Mouse (Mus musculus): Measurements from ENCODE around the gene Pakap. TPM values are rescaled to one million over a fixed set of nuclear protein-coding genes. Genes with fewer than 3 reads are reported as not detected.

Gene Pakap
- total RNA-seq, 4 experiments from 2014 or later: 2.5 to 5.5 (median 3.9) TPM

DNA sequence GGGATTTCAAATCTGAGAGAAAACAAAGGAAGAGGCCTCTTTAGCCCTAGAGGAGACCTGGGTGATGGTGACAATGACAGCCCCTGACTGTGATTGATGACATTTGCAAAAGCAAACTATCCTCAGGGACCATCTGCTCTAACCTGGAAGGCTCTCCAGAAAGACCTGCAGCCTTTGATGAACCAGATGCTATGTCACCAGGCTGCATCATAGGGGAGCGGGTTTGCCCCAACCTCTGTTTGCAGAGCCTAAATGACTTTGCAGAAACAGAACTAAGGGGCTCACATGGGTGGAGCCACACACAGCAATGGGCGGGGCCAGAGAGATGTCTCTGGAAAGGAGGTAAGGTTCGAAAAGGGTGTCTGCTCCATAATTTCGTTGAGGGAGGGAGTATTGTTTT is 265.1 kb downstream of the Pakap start:
- DNase-seq (ENCODE audit: low spot score in 2 of 2): no peak

DNA sequence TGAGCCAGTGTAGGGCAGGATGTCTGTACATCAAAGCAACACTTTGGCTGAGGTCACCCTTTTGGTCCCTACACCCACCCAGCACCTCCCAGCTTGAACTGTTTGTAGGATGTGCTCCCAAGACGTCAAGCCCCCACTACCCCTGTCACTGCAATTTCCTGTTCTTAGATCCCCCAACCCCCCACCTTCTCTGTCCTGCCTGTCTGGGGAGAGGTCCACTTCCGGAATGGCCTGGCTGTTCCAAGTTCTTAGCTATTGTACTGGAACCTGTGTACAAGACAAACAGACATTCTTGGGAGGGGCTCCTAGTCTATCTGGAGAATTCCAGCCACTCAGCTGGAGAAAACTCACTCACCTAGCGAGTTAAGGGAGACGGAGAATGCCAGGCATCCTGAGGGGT is 266.2 kb downstream of the Pakap start:
- no peak for DNase-seq (ENCODE audit: low spot score in 2 of 2)

DNA sequence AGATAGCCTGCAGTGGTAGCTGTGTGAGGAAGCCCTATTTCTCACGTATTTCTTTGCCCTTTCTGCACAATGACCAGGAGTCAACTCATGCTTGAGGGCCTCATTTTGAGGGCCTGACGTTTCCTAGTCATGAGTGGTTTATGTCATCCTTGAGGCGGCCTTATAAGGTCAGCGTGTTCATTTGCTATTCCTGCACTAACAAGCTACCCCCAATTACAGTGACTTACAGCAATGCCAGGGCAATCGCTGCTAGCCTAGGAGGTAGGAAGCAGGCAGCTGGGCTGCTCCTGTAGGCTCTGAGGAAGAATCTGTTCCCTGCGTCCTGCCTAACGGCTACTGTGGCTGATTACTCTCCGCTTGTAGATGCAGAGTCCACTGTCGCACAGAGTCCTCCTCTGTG is 269.1 kb downstream of the Pakap start:
- no peak for DNase-seq (ENCODE audit: low spot score in 2 of 2)

DNA sequence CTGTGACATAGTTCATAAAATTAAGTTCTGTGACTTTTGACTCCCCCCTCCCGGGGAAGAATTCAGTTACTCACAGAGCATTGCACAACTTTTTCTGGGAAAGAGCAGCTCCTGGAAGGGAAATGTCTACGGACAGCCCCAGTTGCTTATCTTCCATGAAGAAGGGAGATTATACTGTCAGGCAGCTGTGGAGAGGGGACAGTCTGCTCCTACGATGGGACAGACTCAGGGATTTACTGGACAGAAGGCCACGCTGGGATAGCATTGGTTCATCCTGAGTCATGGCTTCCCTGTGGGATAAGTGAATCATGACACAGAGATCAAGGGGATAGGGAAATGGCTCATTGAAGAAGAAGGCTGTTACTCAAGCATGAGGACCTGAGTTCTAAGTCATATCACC is 271.4 kb downstream of the Pakap start:
- no peak for DNase-seq (ENCODE audit: low spot score in 2 of 2)

DNA sequence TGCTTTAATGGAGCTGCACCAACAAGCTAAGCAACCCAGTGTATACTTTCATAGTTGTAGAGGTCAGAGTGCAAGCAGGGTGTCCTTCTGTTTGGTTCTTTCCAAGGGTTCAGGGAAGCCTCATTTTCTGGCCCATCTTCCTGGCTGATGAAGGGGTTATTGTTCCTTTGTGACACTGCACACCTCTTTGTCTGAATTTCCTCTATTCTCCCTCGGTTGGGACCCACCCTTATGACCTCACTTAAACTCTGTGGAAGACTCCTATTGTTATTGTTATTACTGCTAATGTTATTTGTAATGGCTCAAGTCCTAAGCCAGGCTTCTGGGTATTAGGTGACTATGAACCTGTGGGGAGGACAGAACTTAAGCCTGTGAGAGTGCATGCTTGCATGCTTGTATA is 273.9 kb downstream of the Pakap start:
- DNase-seq (ENCODE audit: low spot score in 2 of 2): no peak

DNA sequence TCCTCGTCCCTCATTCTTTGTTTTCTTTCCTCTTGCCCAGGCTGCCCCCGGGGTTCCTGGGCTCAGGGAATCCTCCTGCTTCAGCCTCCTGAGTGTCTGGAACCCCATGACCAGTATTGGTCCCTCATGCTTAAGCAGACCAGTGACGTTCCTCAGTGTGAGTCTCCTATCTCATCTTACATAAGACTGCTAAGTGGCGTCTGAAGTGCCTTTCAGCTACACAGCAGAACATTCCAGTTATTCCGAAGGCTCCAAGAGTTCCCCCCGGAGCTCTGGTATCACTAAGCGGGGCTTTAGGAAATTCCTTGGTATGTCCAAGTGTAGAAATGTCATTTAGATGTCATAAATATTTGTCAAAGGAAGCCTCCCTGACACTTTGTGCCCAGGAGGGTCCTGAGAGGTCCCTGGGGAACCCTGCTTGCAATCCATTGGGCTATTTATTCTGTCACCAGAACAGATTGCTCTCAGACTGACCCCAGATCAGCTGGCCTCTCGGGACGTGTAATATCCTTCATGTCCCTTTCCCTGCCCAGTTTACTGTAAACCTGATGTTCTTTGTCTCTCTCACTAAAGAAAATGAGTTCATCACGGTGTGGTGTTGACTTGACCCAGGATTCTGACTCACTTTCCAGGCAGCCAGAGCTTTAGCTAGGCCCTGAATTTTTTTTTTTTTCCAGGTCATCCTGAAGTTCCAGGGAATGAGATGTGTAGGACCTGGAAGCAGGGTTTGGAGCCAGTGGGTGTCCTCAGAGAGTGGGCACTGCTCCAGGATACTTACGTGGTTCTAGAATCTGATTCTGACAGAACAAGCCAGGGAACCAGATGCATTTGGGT is 274.7 kb downstream of the Pakap start:
- no peak for DNase-seq (ENCODE audit: low spot score in 2 of 2)

DNA sequence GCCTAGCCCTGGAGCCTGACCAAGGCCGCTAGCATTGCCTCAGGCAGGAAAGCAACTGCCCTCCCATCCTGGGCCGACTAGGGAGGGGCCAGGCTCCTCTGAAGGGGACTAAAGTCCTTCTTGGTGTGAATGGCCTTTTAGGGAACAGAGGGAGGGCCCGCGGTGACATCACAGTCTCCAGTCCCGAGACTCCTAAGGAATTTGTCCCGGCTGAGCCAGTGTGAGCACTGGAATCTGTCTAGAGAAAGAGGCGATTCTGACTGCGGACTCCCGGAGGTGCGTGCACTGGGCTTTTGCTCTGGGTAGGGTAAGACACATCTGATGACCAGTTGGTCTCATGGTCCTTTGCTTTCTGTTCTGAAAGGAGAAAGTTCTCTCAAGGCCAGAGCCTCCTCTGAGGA is 277.1 kb downstream of the Pakap start:
- peak; percentile 71 to 75 for DNase-seq (ENCODE audit: low spot score in 2 of 2)

DNA sequence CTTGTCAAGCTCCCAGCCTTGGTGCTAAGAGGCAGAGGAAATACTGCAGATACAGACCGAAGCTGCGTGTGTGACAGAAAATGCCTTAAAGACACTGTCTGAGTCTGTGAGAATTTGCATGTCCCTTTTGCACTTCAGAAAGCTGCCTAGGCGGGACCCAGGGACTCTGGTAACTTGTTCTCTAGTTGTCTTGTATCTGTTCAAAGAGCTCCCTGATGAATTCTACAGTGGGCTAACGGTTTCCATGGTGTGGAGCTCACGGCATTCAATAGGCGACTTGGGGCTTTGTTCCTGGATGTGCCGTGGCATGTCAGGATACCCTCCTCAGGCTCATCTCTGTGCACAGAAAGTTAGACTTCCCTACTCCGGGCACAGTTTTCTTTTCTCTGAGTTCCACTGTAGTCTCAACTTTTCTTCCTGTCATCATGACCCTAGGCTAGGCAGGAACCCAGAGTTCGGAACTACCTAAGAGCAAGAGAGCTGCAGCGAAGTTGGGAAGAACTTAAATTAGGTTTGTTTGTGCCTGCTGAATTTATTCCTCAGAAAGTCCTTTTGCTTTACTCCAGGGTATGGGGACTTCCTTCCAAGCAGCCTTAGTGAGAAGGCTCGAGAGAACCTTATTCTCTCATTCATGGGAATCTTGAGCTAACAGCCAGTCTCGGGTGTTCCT is 277.7 kb downstream of the Pakap start:
- no peak for DNase-seq (ENCODE audit: low spot score in 2 of 2)

DNA sequence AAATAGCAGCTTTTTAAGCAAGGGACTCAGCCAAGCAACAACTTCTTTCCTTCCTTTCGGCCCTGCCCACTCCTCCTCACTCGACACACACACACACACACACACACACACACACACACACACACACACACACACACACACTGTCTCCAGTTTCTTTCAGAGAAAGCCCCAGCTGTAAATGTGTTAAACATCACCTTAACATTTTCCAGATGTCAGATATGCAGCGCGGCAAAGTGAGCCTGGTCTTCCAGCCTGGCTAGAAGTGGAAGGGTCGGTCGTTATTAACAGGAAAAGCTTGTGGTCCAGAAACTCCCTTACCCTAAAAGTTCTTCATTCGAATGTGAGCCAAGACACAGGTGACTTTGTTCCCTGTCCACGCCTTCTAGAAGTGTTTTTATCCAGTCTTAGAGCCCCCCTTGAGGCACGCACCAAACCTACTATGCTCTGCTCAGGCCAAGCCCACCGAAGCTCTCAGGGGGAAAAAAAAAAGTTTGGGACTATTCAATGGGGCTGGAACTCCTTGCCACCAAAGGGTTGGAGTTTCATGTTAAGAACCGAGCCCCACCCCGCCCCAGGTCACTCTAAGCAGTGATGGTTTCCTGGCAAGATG is 278.5 kb downstream of the Pakap start:
- DNase-seq (ENCODE audit: low spot score in 2 of 2): no peak

DNA sequence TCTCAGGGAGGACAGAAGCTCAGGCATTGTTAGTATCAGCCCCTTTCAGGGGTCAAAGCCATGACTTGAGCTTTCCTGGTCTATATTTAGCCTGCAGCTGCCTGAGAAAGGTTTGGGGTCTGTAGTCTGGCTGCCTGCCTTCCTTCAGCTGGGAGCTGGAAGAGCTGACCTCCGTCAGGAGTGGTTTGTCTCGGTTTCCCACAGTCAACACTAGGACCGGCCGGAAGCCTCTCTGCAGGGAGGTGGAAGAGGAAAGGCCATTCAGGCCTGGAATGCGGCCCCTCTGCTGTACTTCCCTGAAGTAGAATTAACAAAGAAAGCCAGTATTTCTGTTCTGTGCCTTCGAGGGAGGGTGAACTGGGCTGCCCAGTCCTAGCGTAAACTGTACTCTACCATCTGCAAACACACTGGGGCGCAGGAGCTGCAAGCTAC is 279.0 kb downstream of the Pakap start:
- DNase-seq (ENCODE audit: low spot score in 2 of 2): no peak

DNA sequence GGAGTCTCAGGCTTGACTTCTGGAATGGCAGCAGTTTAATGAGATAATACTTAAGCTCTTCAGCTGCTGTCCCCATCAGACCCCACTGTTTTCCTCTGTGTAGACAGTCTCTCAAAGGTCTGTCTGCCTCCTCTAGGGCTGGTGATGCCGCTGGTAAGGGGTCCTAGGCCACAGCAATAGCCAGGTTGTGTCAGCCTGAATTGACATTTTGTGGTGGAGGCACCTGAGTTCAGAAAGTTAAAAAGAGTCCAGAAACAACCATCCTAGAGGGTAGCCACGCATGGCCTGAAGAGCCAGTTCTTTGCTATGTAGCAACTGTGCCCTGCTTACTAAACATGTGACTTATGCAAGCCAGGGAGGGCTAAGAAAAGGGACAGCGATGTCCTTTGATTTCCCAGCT is 279.7 kb downstream of the Pakap start:
- DNase-seq (ENCODE audit: low spot score in 2 of 2): no peak

DNA sequence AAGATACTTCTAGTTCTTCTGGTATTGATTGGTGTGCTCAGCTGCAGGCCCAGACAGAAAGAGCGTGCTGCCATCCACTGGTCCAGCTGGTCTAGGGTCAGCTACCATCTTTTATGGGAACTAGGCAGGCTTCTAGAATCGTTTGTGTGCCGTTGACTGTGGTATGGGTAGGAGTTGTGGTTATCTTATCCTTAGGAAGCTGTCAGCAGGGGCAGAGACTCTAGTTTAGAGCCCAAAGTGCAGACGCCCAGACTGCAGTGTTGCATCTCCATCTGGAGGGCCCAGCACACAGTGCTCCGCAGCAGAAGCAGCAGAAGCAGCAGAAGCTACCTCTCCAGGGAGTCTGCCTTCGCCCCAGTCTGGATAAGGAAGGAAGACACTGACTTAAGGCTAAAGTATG is 281.5 kb downstream of the Pakap start:
- no peak for DNase-seq (ENCODE audit: low spot score in 2 of 2)

DNA sequence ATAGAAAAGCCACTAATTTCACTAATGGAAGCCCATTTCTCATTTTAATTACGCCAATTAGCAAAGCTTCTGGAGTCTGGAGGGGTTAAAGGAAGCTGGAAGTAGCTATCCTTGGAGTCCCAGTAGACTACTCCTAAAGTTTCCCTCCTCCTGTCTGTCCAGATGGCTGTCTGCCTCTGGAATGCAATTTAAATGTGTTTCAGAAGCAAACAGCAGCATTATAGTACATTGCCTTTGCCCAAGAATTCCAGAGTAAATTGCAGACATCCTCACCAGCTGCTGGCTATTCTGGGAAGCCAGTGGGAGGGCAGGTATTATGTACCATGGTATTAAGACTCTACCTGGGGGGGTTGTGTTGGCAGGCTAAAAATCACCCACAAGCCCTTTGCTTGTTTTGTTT is 283.8 kb downstream of the Pakap start:
- DNase-seq (ENCODE audit: low spot score in 2 of 2): no peak

DNA sequence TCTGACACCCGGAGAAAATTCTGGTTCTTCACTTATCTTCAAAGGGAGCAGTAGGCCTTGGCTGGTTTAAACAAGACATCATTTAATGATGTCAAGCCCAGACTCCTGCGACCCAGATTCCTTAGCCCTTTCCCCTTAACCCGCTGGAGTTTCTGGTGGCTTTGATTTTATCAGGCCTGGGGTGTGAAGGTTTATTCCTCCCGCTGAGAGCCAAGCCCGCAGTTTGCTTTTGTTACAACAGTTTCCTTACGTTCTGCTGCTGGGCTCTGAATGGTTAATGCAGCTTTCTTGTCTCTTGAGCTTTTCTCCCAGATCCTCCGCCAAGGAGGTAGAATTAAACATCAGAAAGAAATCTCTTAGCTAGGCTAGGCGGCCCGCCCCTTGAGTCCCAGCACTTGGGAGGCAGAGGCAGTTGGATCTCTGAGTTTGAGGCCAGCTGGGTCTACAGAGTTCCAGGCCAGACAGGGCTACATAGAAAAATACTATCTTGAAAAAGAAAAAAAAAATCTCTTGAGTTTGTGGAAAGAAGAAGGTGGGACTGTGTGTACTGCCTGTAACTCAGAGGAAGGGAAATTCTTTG is 284.6 kb downstream of the Pakap start:
- no peak for DNase-seq (ENCODE audit: low spot score in 2 of 2)

DNA sequence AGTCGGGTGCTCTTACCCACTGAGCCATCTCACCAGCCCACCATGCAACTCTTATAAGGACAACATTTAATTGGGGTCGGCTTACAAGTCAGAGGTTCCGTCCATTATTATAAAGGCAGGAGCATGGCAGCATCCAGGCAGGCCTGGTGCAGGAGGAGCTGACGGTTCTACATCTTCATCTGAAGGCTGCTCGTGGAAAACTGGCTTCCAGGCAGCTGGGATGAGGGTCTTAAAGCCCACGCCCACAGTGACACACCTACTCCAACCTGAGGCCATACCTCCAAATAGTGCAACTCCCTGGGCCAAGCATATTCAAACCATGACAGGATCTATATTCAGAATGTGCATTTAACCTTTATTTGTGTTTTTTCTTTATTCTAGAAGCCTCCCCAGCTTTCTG is 286.2 kb downstream of the Pakap start:
- no peak for DNase-seq (ENCODE audit: low spot score in 2 of 2)

DNA sequence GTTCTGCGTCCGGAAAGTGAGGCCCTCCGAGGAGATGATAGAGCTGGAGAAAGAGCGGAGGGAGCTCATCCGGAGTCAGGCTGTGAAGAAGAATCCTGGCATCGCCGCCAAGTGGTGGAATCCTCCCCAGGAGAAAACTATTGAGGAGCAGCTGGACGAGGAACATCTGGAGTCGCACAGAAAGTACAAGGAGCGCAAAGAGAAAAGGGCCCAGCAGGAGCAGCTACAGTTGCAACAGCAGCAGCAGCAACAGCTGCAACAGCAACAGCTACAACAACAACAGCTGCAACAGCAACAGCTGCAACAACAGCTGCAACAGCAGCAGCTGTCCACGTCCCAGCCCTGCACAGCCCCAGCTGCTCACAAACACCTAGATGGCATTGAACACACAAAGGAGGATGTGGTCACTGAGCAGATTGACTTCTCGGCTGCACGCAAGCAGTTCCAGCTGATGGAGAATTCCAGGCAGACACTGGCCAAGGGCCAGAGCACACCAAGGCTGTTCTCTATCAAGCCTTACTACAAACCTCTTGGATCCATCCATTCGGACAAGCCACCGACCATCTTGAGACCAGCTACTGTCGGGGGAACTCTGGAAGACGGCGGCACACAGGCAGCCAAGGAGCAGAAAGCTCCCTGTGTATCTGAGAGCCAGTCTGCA is 287.4 kb downstream of the Pakap start:
- DNase-seq (ENCODE audit: low spot score in 2 of 2): no peak

DNA sequence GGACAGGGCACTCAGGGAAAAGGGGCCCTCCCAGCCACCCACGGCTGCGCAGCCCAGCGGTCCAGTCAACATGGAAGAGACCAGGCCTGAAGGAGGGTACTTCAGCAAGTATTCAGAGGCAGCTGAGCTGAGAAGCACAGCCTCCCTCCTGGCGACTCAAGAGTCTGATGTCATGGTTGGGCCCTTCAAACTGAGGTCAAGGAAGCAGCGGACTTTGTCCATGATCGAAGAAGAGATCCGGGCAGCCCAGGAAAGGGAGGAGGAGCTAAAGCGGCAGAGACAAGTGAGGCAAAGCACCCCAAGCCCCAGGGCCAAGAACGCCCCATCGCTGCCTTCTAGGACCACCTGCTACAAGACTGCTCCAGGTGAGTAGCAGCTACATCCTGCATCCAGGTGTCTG is 288.7 kb downstream of the Pakap start:
- DNase-seq (ENCODE audit: low spot score in 2 of 2): no peak

DNA sequence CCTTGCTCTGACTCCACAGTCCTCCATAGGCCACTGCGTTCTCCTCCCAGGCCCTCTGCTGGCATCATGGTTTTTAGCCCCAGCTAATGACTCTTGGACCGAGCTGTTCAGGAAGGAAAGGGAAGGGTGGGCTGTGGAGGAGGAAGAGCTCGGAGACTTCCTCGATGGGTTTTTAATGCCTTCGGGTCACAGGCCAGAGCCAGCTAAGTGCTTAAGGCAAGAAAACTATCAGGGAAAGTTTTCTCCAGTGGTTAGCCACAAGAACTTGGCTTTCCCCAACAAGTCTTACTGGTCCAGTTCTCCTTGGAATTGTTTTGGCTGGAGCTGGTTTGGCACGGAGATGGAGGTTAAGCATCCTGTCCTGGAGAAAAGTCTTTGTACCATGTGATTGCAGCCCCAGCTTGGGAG is 292.2 kb downstream of the Pakap start:
- peak; percentile 49 to 64 for DNase-seq (ENCODE audit: low spot score in 2 of 2)

DNA sequence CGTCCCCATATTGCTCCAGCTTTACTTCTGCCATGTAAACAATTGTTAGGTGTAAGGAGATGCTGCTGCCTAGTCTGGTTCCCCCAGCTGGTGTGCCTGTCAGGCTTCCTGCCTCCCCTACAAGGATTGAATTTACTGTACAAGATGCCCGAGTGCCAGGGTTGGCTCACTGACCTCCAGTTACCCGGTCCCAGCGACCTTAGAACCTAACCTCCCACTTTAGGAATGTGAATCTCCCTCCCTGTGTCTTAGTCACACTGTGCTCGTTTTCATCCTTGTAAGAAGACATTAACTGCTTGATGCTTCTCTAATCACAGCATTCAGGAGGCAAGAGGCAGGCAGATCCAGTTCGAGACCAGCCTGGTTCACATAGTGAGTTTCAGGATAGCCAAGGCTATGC is 293.2 kb downstream of the Pakap start:
- no peak for DNase-seq (ENCODE audit: low spot score in 2 of 2)

DNA sequence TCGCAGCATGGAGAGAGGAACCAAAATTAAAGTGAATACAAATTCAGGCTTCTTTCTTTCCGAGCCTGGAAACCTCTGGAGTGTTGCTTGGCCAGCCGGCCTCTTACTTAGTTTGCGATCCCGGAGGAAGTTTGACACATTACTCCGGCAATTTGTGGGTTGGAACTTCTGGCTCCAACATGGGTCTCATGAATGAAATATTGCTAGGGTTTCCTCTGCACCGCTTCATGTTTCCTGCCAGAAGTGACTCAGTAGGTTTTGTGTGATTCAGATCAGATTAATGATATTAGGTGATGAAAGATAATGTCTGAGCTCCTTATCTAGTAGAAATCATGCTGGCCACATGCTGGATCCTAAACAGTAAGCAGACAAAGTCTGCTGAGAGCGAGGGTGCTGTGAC is 293.9 kb downstream of the Pakap start:
- DNase-seq (ENCODE audit: low spot score in 2 of 2): no peak

DNA sequence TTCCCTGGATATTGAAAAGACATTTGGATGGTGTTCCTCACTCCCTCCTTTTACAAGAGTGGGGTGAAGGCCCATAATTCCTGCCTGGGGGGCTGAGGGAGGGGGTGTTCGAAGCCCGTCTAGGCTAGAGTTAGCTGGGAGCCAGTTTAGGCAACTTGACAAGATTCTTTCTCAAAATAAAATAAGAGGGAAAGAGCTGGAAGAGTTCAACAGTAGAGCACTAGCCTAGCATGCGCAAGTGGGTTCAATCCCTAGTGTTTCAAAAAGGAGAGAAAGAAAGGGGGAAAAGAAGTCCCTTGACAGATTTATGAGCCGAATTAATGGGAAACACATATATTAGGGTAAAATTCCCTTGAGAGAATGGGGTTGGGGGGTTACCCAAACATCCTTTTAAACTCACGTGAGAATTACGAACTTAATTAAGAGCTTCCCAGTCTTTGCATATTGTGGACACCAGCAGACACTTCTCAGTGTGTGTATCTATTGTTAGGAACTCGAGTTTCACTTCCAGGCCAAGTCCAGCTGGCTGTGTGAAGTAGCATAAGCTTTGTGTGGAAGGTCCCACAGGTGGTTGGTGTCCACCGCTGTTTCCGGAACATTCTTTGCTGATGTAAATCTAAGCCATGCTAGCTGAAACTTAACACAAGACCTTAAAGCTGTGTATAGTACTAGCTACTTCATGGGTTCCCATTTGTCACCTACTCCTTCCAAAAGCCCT is 294.4 kb downstream of the Pakap start:
- no peak for DNase-seq (ENCODE audit: low spot score in 2 of 2)

Measured in gastrocnemius, adult 8-10 months (tissue).